Mouse (Mus musculus) intestine, embryonic 14.5 days (tissue): Measurements from ENCODE around the gene Mrpl39. TPM values are rescaled to one million over a fixed set of nuclear protein-coding genes. Genes with fewer than 3 reads are reported as not detected.

Experiments used
- ATAC-seq: fragments of 200-750 bp; cut with Nextera tagmentation; replicated peaks from 2 replicates; pipeline ENCODE4 v1.8.0; 2017; ENCODE audit warnings: low read depth, moderate number of reproducible peaks, moderate TSS enrichment, moderate library complexity; ENCODE audit not compliant: low FRiP score, low TSS enrichment
- DNase-seq: peaks from one replicate; pipeline ENCODE4 v3.0.0-alpha.2; 2018; ENCODE audit warnings: low spot score
- H3K27ac ChIP-seq: fragments of 300-500 bp; sonication (generic); 2 replicates; pipeline ENCODE4 v1.5.1; 2014; ENCODE audit warnings: low read depth, mild to moderate bottlenecking, control low read depth
- H3K27me3 ChIP-seq: fragments of 300-500 bp; sonication (generic); replicated peaks from 2 replicates; pipeline ENCODE4 v1.6.1; 2014; ENCODE audit warnings: low read length, control low read depth; ENCODE audit not compliant: control insufficient read depth, insufficient read depth
- H3K36me3 ChIP-seq: fragments of 300-500 bp; sonication (generic); 2 replicates; pipeline ENCODE4 v1.6.1; 2014; ENCODE audit warnings: low read length, control low read depth; ENCODE audit not compliant: control insufficient read depth, insufficient read depth
- H3K4me1 ChIP-seq: fragments of 300-500 bp; sonication (generic); replicated peaks from 2 replicates; pipeline ENCODE4 v1.6.1; 2014; ENCODE audit warnings: low read length, control low read depth, mixed read lengths; ENCODE audit not compliant: control insufficient read depth, insufficient read depth
- H3K4me2 ChIP-seq: fragments of 300-500 bp; sonication (generic); 2 replicates; pipeline ENCODE4 v1.6.1; 2014; ENCODE audit warnings: low read length
- H3K4me3 ChIP-seq: fragments of 300-500 bp; sonication (generic); 2 replicates; pipeline ENCODE4 v1.5.1; 2014; ENCODE audit warnings: low read depth, low read length, control low read depth, mixed read lengths
- H3K9ac ChIP-seq: fragments of 300-500 bp; sonication (generic); 2 replicates; pipeline ENCODE4 v1.6.1; 2014; ENCODE audit warnings: mild to moderate bottlenecking, low read length
- H3K9me3 ChIP-seq: fragments of 300-500 bp; sonication (generic); 2 replicates; pipeline ENCODE4 v1.6.1; 2016; ENCODE audit warnings: low read length, control low read depth; ENCODE audit not compliant: control insufficient read depth
- WGBS: fragments of 180-500 bp; shearing (Covaris S2); extraction: QIAGEN DNeasy Blood & Tissue Kit; methylation state at CpG from one replicate; pipeline ENCODE4 v1.1.7; 2014; 5-methylcytosine and 5-hydroxymethylcytosine counted together
- polyA plus RNA-seq: library from polyadenylated mRNA; unstranded; fragments of >200 nt; fragmentation: Nextera tagmentation; extraction: Ambion mirVana; gene quantifications from 2 replicates; pipeline ENCODE4 v1.2.1, GENCODE M21; 2014

The Mrpl39 gene
- polyA plus RNA-seq, 1 experiment from 2014 or later = 45.6 TPM

- DNase-seq (no peak), ATAC-seq (no peak)
- WGBS = 64% methylated on average over 4 of the region's 4 CpGs
- H3K36me3 ChIP-seq = no peaks in the 10 kb centered on the region
- H3K4me3 ChIP-seq = no peak overlapping the region
- H3K9me3 ChIP-seq = no peaks in the 10 kb centered on the region
- 0 out of 2 replicates have a peak, but pooled peaks cover 6% of the 10 kb centered on the region for H3K4me1 ChIP-seq
- no peak overlapping the region for H3K9ac ChIP-seq
- peaks cover 12% of the 10 kb centered on the region; the same call in 1 of the 2 replicates for H3K27me3 ChIP-seq
- H3K27ac ChIP-seq = no peak overlapping the region
- no peak overlapping the region for H3K4me2 ChIP-seq
Measured at GRCm38 (mm10) chr16:84769182-84769581, 33.6 kb upstream of the Mrpl39 start.

DNA sequence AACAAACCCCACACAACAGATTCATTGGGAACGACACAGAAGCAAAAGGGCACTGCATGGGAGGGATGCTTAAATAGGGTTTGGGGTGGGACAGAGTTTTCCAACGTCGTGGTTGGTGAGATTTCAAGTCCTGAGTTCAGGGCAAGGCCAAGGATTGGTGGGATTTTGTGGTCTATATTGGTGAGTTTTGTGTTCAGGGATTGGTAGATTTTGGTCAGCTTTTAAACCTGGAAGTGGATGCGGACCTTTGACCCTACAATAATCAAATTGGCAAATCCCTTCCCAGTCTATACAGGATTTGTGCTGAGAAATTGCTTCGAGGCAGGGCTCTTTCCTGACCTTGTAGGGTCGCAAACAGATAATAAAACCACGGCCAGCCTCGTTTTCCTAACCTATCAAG is 32.4 kb upstream of the Mrpl39 start:
- no peaks in the 10 kb centered on the region for H3K4me1 ChIP-seq
- no peak overlapping the region for H3K4me3 ChIP-seq
- DNase-seq (no peak), ATAC-seq (no peak)
- H3K27me3 ChIP-seq = peaks cover 7% of the 10 kb centered on the region; the same call in 1 of the 2 replicates
- H3K9ac ChIP-seq = no peak overlapping the region
- no peaks in the 10 kb centered on the region for H3K36me3 ChIP-seq
- no peaks in the 10 kb centered on the region for H3K9me3 ChIP-seq
- 83% methylated on average over 8 of the region's 8 CpGs for WGBS
- no peak overlapping the region for H3K27ac ChIP-seq
- H3K4me2 ChIP-seq = no peak overlapping the region

- DNase-seq (no peak), ATAC-seq (no peak)
- Histone ChIP-seq H3K27ac (no peak overlapping the region), H3K4me1 (no peaks in the 10 kb centered on the region), H3K4me2 (no peak overlapping the region), H3K4me3 (no peak overlapping the region), H3K27me3 (no peaks in the 10 kb centered on the region), H3K36me3 (no peaks in the 10 kb centered on the region), H3K9me3 (no peaks in the 10 kb centered on the region), H3K9ac (no peak overlapping the region)
- 72% methylated on average over 6 of the region's 6 CpGs for whole genome bisulfite sequencing
Measured at GRCm38 (mm10) chr16:84745721-84746306, 10.3 kb upstream of the Mrpl39 start.

DNA sequence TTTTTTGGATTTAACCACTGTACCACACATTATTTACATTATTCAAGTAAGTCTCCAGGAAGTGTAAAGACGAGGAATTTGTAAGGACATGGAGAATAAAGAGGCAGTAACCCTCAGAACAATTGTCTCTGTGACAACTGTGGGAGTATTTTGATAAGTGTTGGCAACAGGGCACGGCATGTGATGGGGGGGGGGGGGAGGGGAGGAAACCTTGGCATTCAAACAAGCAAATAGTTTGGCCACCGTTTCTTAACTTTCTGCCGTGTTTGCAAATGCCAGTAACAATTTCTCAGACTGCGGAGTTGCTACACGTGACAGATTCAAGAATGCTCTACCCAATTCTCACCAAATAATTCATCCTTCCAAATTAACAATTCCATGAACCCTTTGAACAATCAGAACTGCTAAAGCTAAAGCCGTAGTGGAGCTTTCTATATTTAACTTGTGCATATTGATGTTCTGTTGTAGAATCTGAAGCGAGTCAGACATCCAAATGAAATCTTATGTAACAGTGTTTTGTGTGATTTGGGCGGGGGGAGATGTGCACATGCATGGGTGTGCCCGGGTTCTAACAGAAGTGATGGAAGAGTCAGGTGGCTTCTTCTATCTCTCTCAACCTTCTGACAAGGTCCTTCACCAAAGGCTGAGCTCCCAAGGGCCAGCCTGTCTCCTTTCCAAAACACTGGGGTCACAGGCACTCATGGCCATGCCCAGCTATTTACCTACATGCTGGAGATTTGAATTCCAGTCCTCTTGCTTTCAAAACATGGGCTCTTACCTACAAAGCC is 9.4 kb upstream of the Mrpl39 start:
- Histone ChIP-seq H3K36me3 (no peaks in the 10 kb centered on the region), H3K9ac (no peak overlapping the region), H3K4me3 (no peak overlapping the region), H3K27me3 (no peaks in the 10 kb centered on the region), H3K4me2 (no peak overlapping the region), H3K27ac (no peak overlapping the region), H3K9me3 (no peaks in the 10 kb centered on the region), H3K4me1 (no peaks in the 10 kb centered on the region)
- DNase-seq = no peak
- 67% methylated on average over 10 of the region's 10 CpGs for WGBS
- no peak for ATAC-seq

DNA sequence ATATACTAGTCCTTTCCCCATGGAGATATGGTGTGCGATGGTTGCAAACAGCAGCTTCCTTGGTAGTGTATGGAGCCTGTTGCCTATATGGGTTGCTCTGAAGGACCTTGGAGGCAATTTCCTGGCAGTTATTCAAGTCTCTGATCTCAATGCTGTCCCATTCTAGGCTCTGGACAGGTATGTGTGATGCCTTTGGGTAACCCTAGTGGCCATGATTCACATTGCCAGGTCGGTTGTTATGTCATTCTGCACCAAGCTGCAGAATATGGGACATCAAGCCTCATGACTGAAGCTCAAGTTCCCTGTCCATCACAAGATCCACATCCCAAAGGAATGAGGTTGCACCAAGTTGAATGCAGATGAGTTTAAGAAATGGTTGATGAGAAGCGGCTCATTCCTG is 1.8 kb upstream of the Mrpl39 start:
- Histone ChIP-seq H3K4me1 (peaks cover 5% of the 10 kb centered on the region), H3K27ac (no peak overlapping the region), H3K4me2 (no peak overlapping the region), H3K9ac (no peak overlapping the region), H3K36me3 (peaks cover 7% of the 10 kb centered on the region; the same call in 1 of the 2 replicates), H3K9me3 (no peaks in the 10 kb centered on the region), H3K27me3 (no peaks in the 10 kb centered on the region), H3K4me3 (no peak overlapping the region)
- ATAC-seq (no peak), DNase-seq (no peak)
- 79% methylated on average over 3 of the region's 3 CpGs for WGBS

DNA sequence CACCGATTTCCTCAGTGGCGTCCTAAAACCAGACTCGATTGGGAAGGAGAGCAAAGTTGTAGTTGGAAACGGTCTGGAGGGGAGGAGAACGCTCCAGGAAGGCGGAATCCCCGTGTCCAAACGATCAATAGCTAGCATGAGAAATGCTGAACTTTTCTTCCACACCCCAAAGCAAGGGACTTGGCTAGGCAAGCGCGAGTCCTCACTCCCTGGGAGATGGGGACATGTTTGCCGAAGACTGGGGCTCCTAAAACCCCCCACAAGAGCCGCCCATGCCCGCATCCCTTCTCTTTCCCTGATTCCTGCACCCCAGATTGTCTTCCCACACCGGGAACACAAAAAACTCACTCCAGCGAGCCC is 756 bp downstream of the Mrpl39 start:
- Histone ChIP-seq H3K4me3 (peak overlapping the region; percentile 88), H3K9ac (peak overlapping the region; percentile 75), H3K27me3 (no peaks in the 10 kb centered on the region), H3K36me3 (peaks cover 24% of the 10 kb centered on the region), H3K9me3 (no peaks in the 10 kb centered on the region), H3K4me2 (peak overlapping the region; percentile 82), H3K4me1 (peaks cover 5% of the 10 kb centered on the region), H3K27ac (0 out of 2 replicates have a peak overlapping the region, but pooled peaks have one; percentile 45)
- WGBS = under 1% methylated on average over 15 of the region's 15 CpGs
- DNase-seq (no peak), ATAC-seq (peak; percentile 25)

- no peak for ATAC-seq
- WGBS = 92% methylated on average over 2 of the region's 2 CpGs
- H3K36me3 ChIP-seq = peaks cover 66% of the 10 kb centered on the region
Measured at GRCm38 (mm10) chr16:84720670-84721069, 14.9 kb downstream of the Mrpl39 start.

GRCm38 (mm10) chr16:84718250-84718649 is 17.3 kb downstream of the Mrpl39 start:
- H3K27me3 ChIP-seq = no peaks in the 10 kb centered on the region
- no peak for ATAC-seq
- no peaks in the 10 kb centered on the region for H3K9me3 ChIP-seq
- no peak for DNase-seq
- WGBS = 96% methylated on average over 4 of the region's 4 CpGs
- peaks cover 42% of the 10 kb centered on the region for H3K36me3 ChIP-seq
- no peak overlapping the region for H3K9ac ChIP-seq
- H3K4me1 ChIP-seq = no peaks in the 10 kb centered on the region
- no peak overlapping the region for H3K4me2 ChIP-seq
- H3K4me3 ChIP-seq = no peak overlapping the region
- no peak overlapping the region for H3K27ac ChIP-seq

More at GRCm38 (mm10) chr16:84720670-84721069, 14.9 kb downstream of the Mrpl39 start:
- H3K4me2 ChIP-seq = no peak overlapping the region
- no peak for DNase-seq
- H3K27me3 ChIP-seq = no peaks in the 10 kb centered on the region
- no peaks in the 10 kb centered on the region for H3K9me3 ChIP-seq
- H3K4me1 ChIP-seq = no peaks in the 10 kb centered on the region
- H3K9ac ChIP-seq = no peak overlapping the region
- H3K27ac ChIP-seq = no peak overlapping the region
- H3K4me3 ChIP-seq = no peak overlapping the region
